Mouse (Mus musculus): ENCODE results near the gene Olfr50. TPM values are rescaled to one million over a fixed set of nuclear protein-coding genes. Genes with fewer than 3 reads are reported as not detected.

The Olfr50 gene
- total RNA-seq (2014; rRNA removed) (not detected in 2 replicates), polyA plus RNA-seq (2015; fragmentation: Nextera tagmentation; extraction: Ambion mirVana) (not detected in 2 replicates)

DNA sequence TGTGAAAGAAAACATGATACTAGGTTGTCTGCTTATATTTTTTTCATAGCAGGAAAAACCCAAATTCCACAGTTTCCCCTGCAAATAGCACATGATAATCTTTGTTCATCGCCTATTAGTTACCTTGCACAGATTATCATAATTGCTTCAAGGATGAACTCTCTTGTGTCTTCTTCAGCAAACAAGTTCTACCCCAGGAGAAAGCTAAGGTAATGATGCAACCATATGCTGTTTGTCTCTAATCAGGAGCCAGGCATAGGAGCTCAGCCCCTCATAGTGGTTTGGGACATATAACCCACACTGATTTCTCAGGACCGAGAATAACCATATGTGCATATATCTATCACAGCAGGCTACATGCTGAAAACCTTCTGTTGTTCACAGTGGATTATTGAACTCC lies at the start of gene Olfr50:
TSS of gene Olfr50 (plus strand) at position 301 of the 400 bp plus-strand sequence.
- Histone ChIP-seq H3K9ac (no peak within 1 kb of the TSS), H3K4me2 (ENCODE audit: low read depth) (no peak within 1 kb of the TSS), H3K36me3 (ENCODE audit: insufficient read depth) (no peaks in the 10 kb centered on the region), H3K9me3 (ENCODE audit: low read length) (0 out of 2 replicates have a peak, but pooled peaks cover 11% of the 10 kb centered on the region), H3K4me1 (ENCODE audit: insufficient read depth) (no peaks in the 10 kb centered on the region), H3K27ac (ENCODE audit: low read depth, low read length) (no peak within 1 kb of the TSS), H3K4me3 (ENCODE audit: low read depth, low read length) (no peak within 1 kb of the TSS), H3K27me3 (ENCODE audit: insufficient read depth, low read length) (no peaks in the 10 kb centered on the region)
- no peak for ATAC-seq
- no peak for DNase-seq
- TF ChIP-seq CTCF (IDR thresholded peaks at IDR 0.05; ENCODE audit: low read depth) = no peak
- WGBS = 80% methylated on average over 2 of the region's 2 CpGs

DNA sequence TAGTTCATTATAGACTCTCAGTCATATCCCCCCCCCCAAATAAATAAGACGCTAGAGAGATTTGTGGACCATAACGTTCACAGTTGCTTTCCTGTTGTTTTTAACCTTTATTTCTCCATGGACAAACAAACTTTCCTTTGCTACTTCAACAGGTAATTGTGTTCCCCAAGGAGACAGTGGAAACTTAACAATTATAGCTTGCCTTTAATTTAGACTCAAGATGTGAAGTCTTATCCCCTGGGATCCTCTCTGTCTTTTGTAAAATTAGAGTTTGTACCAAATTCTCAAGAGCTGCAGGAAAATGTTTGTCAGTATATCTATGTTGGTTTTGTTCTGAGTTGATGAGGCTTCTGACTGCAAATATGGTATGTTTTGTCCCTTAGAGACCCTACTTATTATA lies 6.4 kb upstream of the Olfr50 start, which contains the start of gene Olfr348:
TSS of gene Olfr348 (plus strand) at position 301 of the 400 bp plus-strand sequence.
- WGBS = 80% methylated on average over 2 of the region's 2 CpGs
- Histone ChIP-seq H3K4me2 (ENCODE audit: low read depth) (no peak within 1 kb of the TSS), H3K36me3 (ENCODE audit: insufficient read depth) (no peaks in the 10 kb centered on the region), H3K27me3 (ENCODE audit: insufficient read depth, low read length) (no peaks in the 10 kb centered on the region), H3K4me3 (ENCODE audit: low read depth, low read length) (no peak within 1 kb of the TSS), H3K9me3 (ENCODE audit: low read length) (0 out of 2 replicates have a peak, but pooled peaks cover 8% of the 10 kb centered on the region), H3K27ac (ENCODE audit: low read depth, low read length) (no peak within 1 kb of the TSS), H3K4me1 (ENCODE audit: insufficient read depth) (no peaks in the 10 kb centered on the region), H3K9ac (no peak within 1 kb of the TSS)
- no peak for ATAC-seq
- no peak for TF ChIP-seq CTCF (IDR thresholded peaks at IDR 0.05; ENCODE audit: low read depth)
- DNase-seq = no peak

DNA sequence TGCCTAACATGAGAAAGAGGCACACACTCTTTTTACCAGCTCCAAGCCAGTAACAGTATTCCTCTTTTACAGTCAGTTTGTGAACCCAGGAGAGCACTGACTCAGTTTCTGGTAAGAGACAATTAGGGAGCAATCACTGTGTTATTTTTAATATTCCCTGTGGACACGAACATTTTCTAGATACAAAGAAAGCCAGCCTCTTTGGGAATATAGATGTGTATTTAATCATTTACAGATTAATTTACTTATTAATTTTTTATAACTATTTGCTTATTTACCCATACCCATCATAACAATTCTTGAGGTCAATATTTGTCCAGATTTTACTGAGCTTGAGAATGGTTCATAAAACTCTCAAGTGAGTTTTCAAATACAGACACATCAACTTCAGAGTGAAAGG lies 26.6 kb downstream of the Olfr50 start, which contains the start of gene Olfr3:
TSS of gene Olfr3 (minus strand) at position 101 of the 400 bp plus-strand sequence.
- TF ChIP-seq CTCF (IDR thresholded peaks at IDR 0.05; ENCODE audit: low read depth) = no peak
- WGBS = 63% methylated on average over 1 of the region's 1 CpGs

DNA sequence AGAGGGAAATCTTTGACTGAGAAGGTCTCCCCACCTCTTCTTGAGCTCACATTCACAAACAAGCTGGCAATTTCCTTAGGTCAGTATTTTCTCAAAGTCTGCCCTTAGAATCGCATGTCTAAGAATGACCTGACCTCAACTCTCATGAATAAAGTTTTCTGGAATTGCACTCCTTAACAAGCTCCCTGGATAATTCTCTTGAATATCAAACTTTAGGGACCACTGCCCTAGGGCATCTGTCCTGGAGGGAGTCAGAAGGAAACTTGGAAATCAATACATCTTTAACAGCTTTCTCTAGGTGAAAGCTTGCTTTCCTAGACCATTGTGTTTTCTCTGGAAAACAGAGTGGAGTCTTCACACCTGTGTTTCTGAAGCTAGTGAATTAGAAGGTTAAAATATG lies 55.7 kb downstream of the Olfr50 start, which contains the start of gene Olfr350:
TSS of gene Olfr350 (plus strand) at position 301 of the 400 bp plus-strand sequence.
- 80% methylated on average over 1 of the region's 1 CpGs for WGBS

More for the DNA sequence above, 26.6 kb downstream of the Olfr50 start, which contains the start of gene Olfr3:
- H3K4me1 ChIP-seq (ENCODE audit: insufficient read depth) = no peaks in the 10 kb centered on the region
- DNase-seq = no peak
- no peak within 1 kb of the TSS for H3K9ac ChIP-seq
- no peak within 1 kb of the TSS for H3K4me2 ChIP-seq (ENCODE audit: low read depth)
- no peaks in the 10 kb centered on the region for H3K27me3 ChIP-seq (ENCODE audit: insufficient read depth, low read length)
- H3K4me3 ChIP-seq (ENCODE audit: low read depth, low read length) = no peak within 1 kb of the TSS
- H3K9me3 ChIP-seq (ENCODE audit: low read length) = peaks cover 3% of the 10 kb centered on the region; the same call in 1 of the 2 replicates
- H3K27ac ChIP-seq (ENCODE audit: low read depth, low read length) = no peak within 1 kb of the TSS
- no peak for ATAC-seq
- H3K36me3 ChIP-seq (ENCODE audit: insufficient read depth) = no peaks in the 10 kb centered on the region

More for the DNA sequence above, 55.7 kb downstream of the Olfr50 start, which contains the start of gene Olfr350:
- H3K9ac ChIP-seq = no peak within 1 kb of the TSS
- H3K27ac ChIP-seq (ENCODE audit: low read depth, low read length) = no peak within 1 kb of the TSS
- no peaks in the 10 kb centered on the region for H3K36me3 ChIP-seq (ENCODE audit: insufficient read depth)
- no peaks in the 10 kb centered on the region for H3K4me1 ChIP-seq (ENCODE audit: insufficient read depth)
- ATAC-seq = no peak
- no peak for DNase-seq
- TF ChIP-seq CTCF (IDR thresholded peaks at IDR 0.05; ENCODE audit: low read depth) = no peak
- H3K4me3 ChIP-seq (ENCODE audit: low read depth, low read length) = no peak within 1 kb of the TSS
- no peaks in the 10 kb centered on the region for H3K27me3 ChIP-seq (ENCODE audit: insufficient read depth, low read length)
- no peak within 1 kb of the TSS for H3K4me2 ChIP-seq (ENCODE audit: low read depth)
- peaks cover 7% of the 10 kb centered on the region; the same call in 1 of the 2 replicates for H3K9me3 ChIP-seq (ENCODE audit: low read length)

Other genes with a start within 250 kb of the Olfr50 start
- not detected in 2 replicates for gene Olfr344, start 223.9 kb upstream of the Olfr50 start, total RNA-seq (2014; rRNA removed)
- not detected in 2 replicates for gene Olfr344, start 223.9 kb upstream of the Olfr50 start, polyA plus RNA-seq (2015; fragmentation: Nextera tagmentation; extraction: Ambion mirVana)
- not detected in 2 replicates for gene Olfr345, start 150.5 kb upstream of the Olfr50 start, total RNA-seq (2014; rRNA removed)
- not detected in 2 replicates for gene Olfr345, start 150.5 kb upstream of the Olfr50 start, polyA plus RNA-seq (2015; fragmentation: Nextera tagmentation; extraction: Ambion mirVana)
- gene Olfr346, start 104.8 kb upstream of the Olfr50 start, total RNA-seq (2014; rRNA removed) = not detected in 2 replicates
- not detected in 2 replicates for gene Olfr346, start 104.8 kb upstream of the Olfr50 start, polyA plus RNA-seq (2015; fragmentation: Nextera tagmentation; extraction: Ambion mirVana)
- gene Olfr347, start 58.6 kb upstream of the Olfr50 start, total RNA-seq (2014; rRNA removed) = not detected in 2 replicates
- gene Olfr347, start 58.6 kb upstream of the Olfr50 start, polyA plus RNA-seq (2015; fragmentation: Nextera tagmentation; extraction: Ambion mirVana) = not detected in 2 replicates
- not detected in 2 replicates for gene Olfr348, start 6.3 kb upstream of the Olfr50 start, total RNA-seq (2014; rRNA removed)
- not detected in 2 replicates for gene Olfr348, start 6.3 kb upstream of the Olfr50 start, polyA plus RNA-seq (2015; fragmentation: Nextera tagmentation; extraction: Ambion mirVana)
- not detected in 2 replicates for gene Olfr3, start 26.5 kb downstream of the Olfr50 start, total RNA-seq (2014; rRNA removed)
- not detected in 2 replicates for gene Olfr3, start 26.5 kb downstream of the Olfr50 start, polyA plus RNA-seq (2015; fragmentation: Nextera tagmentation; extraction: Ambion mirVana)
- gene Olfr350, start 55.8 kb downstream of the Olfr50 start, total RNA-seq (2014; rRNA removed) = not detected in 2 replicates
- gene Olfr350, start 55.8 kb downstream of the Olfr50 start, polyA plus RNA-seq (2015; fragmentation: Nextera tagmentation; extraction: Ambion mirVana) = not detected in 2 replicates
- not detected in 2 replicates for gene Olfr351, start 72.1 kb downstream of the Olfr50 start, total RNA-seq (2014; rRNA removed)
- gene Olfr351, start 72.1 kb downstream of the Olfr50 start, polyA plus RNA-seq (2015; fragmentation: Nextera tagmentation; extraction: Ambion mirVana) = not detected in 2 replicates
- gene Olfr352, start 77.9 kb downstream of the Olfr50 start, total RNA-seq (2014; rRNA removed) = not detected in 2 replicates
- not detected in 2 replicates for gene Olfr352, start 77.9 kb downstream of the Olfr50 start, polyA plus RNA-seq (2015; fragmentation: Nextera tagmentation; extraction: Ambion mirVana)
- gene Olfr353, start 102.4 kb downstream of the Olfr50 start, total RNA-seq (2014; rRNA removed) = not detected in 2 replicates
- gene Olfr353, start 102.4 kb downstream of the Olfr50 start, polyA plus RNA-seq (2015; fragmentation: Nextera tagmentation; extraction: Ambion mirVana) = not detected in 2 replicates
- not detected in 2 replicates for gene Olfr354, start 115.1 kb downstream of the Olfr50 start, total RNA-seq (2014; rRNA removed)
- not detected in 2 replicates for gene Olfr354, start 115.1 kb downstream of the Olfr50 start, polyA plus RNA-seq (2015; fragmentation: Nextera tagmentation; extraction: Ambion mirVana)
- not detected in 2 replicates for gene Olfr355, start 138.4 kb downstream of the Olfr50 start, total RNA-seq (2014; rRNA removed)
- not detected in 2 replicates for gene Olfr355, start 138.4 kb downstream of the Olfr50 start, polyA plus RNA-seq (2015; fragmentation: Nextera tagmentation; extraction: Ambion mirVana)
- not detected in 2 replicates for gene Olfr356, start 146.6 kb downstream of the Olfr50 start, total RNA-seq (2014; rRNA removed)
- gene Olfr356, start 146.6 kb downstream of the Olfr50 start, polyA plus RNA-seq (2015; fragmentation: Nextera tagmentation; extraction: Ambion mirVana) = not detected in 2 replicates
- not detected in 2 replicates for gene Olfr357, start 203.3 kb downstream of the Olfr50 start, total RNA-seq (2014; rRNA removed)
- not detected in 2 replicates for gene Olfr357, start 203.3 kb downstream of the Olfr50 start, polyA plus RNA-seq (2015; fragmentation: Nextera tagmentation; extraction: Ambion mirVana)
- gene Olfr358, start 218.8 kb downstream of the Olfr50 start, total RNA-seq (2014; rRNA removed) = not detected in 2 replicates
- gene Olfr358, start 218.8 kb downstream of the Olfr50 start, polyA plus RNA-seq (2015; fragmentation: Nextera tagmentation; extraction: Ambion mirVana) = not detected in 2 replicates

Data from forebrain, postnatal 0 days (tissue).